8 mouse cellular contexts compared by ENCODE assay signal in the genomic region with DNA sequence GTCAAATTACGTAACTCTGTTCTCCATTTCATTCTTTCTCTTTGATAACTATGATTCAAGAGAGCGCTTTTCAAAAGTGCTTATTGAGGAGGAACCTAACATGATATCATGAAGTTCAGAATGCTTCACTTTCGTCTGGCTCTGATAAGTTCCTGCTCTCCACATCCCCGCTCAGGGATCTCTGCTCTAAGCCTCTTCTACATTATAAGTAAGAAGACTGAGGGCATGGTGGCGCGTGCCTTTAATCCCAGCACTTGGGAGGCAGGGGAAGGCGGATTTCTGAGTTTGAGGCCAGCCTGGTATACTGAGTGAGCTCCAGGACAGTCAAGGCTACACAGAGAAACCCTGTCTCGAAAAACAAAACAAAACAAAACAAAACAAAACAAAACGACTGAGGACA. TPM values are rescaled to one million over a fixed set of nuclear protein-coding genes. Genes with fewer than 3 reads are reported as not detected.
A peak's percentile ranks its signal among the peaks of the same experiment; 100 is the strongest.
DNase-seq lines count a peak whose midpoint lies in the region; ATAC-seq and TF ChIP-seq lines count a peak whose summit lies in the region.

No protein-coding gene starts in this region.

- peak overlapping the region; percentile 99 for H3K4me3 ChIP-seq in left cerebral cortex, adult 2 months
- H3K4me3 ChIP-seq in forebrain, embryonic 16.5 days (replicated peaks; ENCODE audit: low read length), result peak overlapping the region; percentile 99
- peak overlapping the region; percentile 90 for H3K4me3 ChIP-seq in midbrain, embryonic 15.5 days

- WGBS in forebrain, embryonic 16.5 days, result 20% methylated on average over 9 of the region's 9 CpGs
- WGBS in midbrain, embryonic 15.5 days, result 18% methylated on average over 9 of the region's 9 CpGs

- H3K27me3 ChIP-seq in forebrain, embryonic 16.5 days (replicated peaks; ENCODE audit: control insufficient read depth, insufficient read depth, low read length), result peaks cover 2% of the 10 kb centered on the region; the same call in 1 of the 2 replicates
- 0 out of 2 replicates have a peak, but pooled peaks cover 6% of the 10 kb centered on the region for H3K27me3 ChIP-seq in midbrain, embryonic 15.5 days (replicated peaks)

- peak overlapping the region; percentile 93 for H3K4me2 ChIP-seq in forebrain, embryonic 16.5 days (ENCODE audit: low read length)
- H3K4me2 ChIP-seq in midbrain, embryonic 15.5 days, result peak overlapping the region; percentile 78

- TF ChIP-seq CTCF in left cerebral cortex, adult 2 months (IDR thresholded peaks at IDR 0.05), result no peak

- no peaks in the 10 kb centered on the region for H3K9me3 ChIP-seq in forebrain, embryonic 16.5 days (ENCODE audit: control insufficient read depth, low read length)
- H3K9me3 ChIP-seq in midbrain, embryonic 15.5 days, result no peaks in the 10 kb centered on the region

- peak; percentile 3; the same call in 1 of the 2 replicates for ATAC-seq in forebrain, embryonic 16.5 days
- peak; percentile 15 for ATAC-seq in midbrain, embryonic 15.5 days (replicated peaks)
- ATAC-seq in activated CD4-positive, CD25-positive, alpha-beta regulatory T cell, adult 4 months, result no peak

- H3K36me3 ChIP-seq in forebrain, embryonic 16.5 days (ENCODE audit: control insufficient read depth, insufficient read depth), result no peaks in the 10 kb centered on the region
- no peaks in the 10 kb centered on the region for H3K36me3 ChIP-seq in midbrain, embryonic 15.5 days (replicated peaks)

- H3K4me1 ChIP-seq in forebrain, embryonic 16.5 days (replicated peaks; ENCODE audit: control insufficient read depth, insufficient read depth, low read length), result peaks cover 15% of the 10 kb centered on the region
- peaks cover 16% of the 10 kb centered on the region for H3K4me1 ChIP-seq in midbrain, embryonic 15.5 days

- H3K27ac ChIP-seq in left cerebral cortex, adult 2 months, result no peak overlapping the region
- H3K27ac ChIP-seq in forebrain, embryonic 16.5 days (ENCODE audit: low read length), result no peak overlapping the region
- H3K27ac ChIP-seq in midbrain, embryonic 15.5 days, result no peak overlapping the region

- H3K9ac ChIP-seq in forebrain, embryonic 16.5 days (replicated peaks; ENCODE audit: low read depth, low read length), result peak overlapping the region; percentile 94; the same call in 1 of the 2 replicates
- peak overlapping the region; percentile 91; the same call in 1 of the 2 replicates for H3K9ac ChIP-seq in midbrain, embryonic 15.5 days

- intact Hi-C loops in left cerebral cortex, adult 2 months (cut with DNase I), result no loop called here

- peak in 1 of 2 experiments; percentile 14 for DNase-seq in left cerebral cortex, adult 2 months (ENCODE audit: extremely low spot score in 1 of 2, low spot score in 2 of 2)
- no peak for DNase-seq in left cerebral cortex, adult 8-10 months (ENCODE audit: low spot score in 2 of 2)
- DNase-seq in brain, adult 2 months (ENCODE audit: low read depth, low spot score), result peak; percentile 12
- DNase-seq in kidney, postnatal 14 days, result peak; percentile 8
- no peak for DNase-seq in Muller cell, postnatal 12 days (ENCODE audit: inconsistent ontology term)

RNA-seq across cellular contexts. Expression of a gene that starts 0.3 kb away (rescaled TPM):
- 10 to 100 TPM; 39.2 to 40.9 TPM for total RNA-seq in left cerebral cortex, adult 2 months (2021)
- 10 to 100 TPM; 33.7 to 39.7 (median 34.8) TPM for total RNA-seq in left cerebral cortex, adult 8-10 months (2022)
- polyA plus RNA-seq in forebrain, embryonic 16.5 days (2015; fragmentation: Nextera tagmentation; extraction: Ambion mirVana), result 38.6 and 39.1 TPM in 2 replicates
- polyA plus RNA-seq in midbrain, embryonic 15.5 days (2015; fragmentation: Nextera tagmentation; extraction: Ambion mirVana), result 30.5 and 31.1 TPM in 2 replicates
- 10 to 100 TPM; 24.1 to 27.0 TPM for polyA plus RNA-seq in activated CD4-positive, CD25-positive, alpha-beta regulatory T cell, adult 4 months (2017; shearing (Covaris generic))

Comparison
In these comparisons a context has a peak if more than half of its experiments do, and no peak if none do; other contexts are left out.
1. DNase-seq: peak in brain, adult 2 months (single experiment) and kidney, postnatal 14 days (single experiment); none in left cerebral cortex, adult 8-10 months (0 of 2) and Muller cell, postnatal 12 days (single experiment).
2. Peak in every context shown above with its lines, with median percentiles within 50 percentile points of each other: H3K4me3 ChIP-seq.